Mouse (Mus musculus): ENCODE results near the gene Gm2035.
"Not testable (repeated sequence)": the region's sequence is repeated elsewhere in the genome, so short reads cannot be mapped to it uniquely, and the experiment has no call there.

- TF ChIP-seq TCF12 (IDR thresholded peaks at IDR 0.05; ENCODE audit: insufficient read depth, poor library complexity, severe bottlenecking); USF1 (IDR thresholded peaks at IDR 0.05; ENCODE audit: low read depth); POLR2A (IDR thresholded peaks at IDR 0.05; ENCODE audit: insufficient read length, low read depth); SRF (IDR thresholded peaks at IDR 0.05; ENCODE audit: control insufficient read depth, insufficient read length, low read depth); MYOG (IDR thresholded peaks at IDR 0.05; ENCODE audit: control insufficient read depth in 1 of 3, insufficient read depth in 1 of 3, insufficient read length in 2 of 3, low read depth in 2 of 3); E2F4 (IDR thresholded peaks at IDR 0.05; ENCODE audit: insufficient read depth); MAX (IDR thresholded peaks at IDR 0.05; ENCODE audit: low read depth); CEBPB (IDR thresholded peaks at IDR 0.05; ENCODE audit: insufficient read depth, poor library complexity, severe bottlenecking); TCF3 (IDR thresholded peaks at IDR 0.05; ENCODE audit: insufficient read length, low read depth): not testable (repeated sequence)
Measured at GRCm38 (mm10) chr12:87919721-87920120, at the start of gene Gm2035.

Measured in myocyte (in vitro differentiated cells).